Mouse (Mus musculus) intestine, embryonic 15.5 days (tissue): ENCODE measurements around the gene Gm6890. TPM values are rescaled to one million over a fixed set of nuclear protein-coding genes. Genes with fewer than 3 reads are reported as not detected.
"Not testable (repeated sequence)": the region's sequence is repeated elsewhere in the genome, so short reads cannot be mapped to it uniquely, and the experiment has no call there.

Experiments used
- ATAC-seq: fragments of 200-750 bp; cut with Nextera tagmentation; 2 replicates; pipeline ENCODE4 v1.8.0; 2017; ENCODE audit warnings: moderate TSS enrichment, moderate library complexity
- H3K27ac ChIP-seq: fragments of 300-500 bp; sonication (generic); 2 replicates; pipeline ENCODE4 v1.5.1; 2015; ENCODE audit warnings: mild to moderate bottlenecking, inconsistent platforms
- H3K27me3 ChIP-seq: fragments of 300-500 bp; sonication (generic); replicated peaks from 2 replicates; pipeline ENCODE4 v1.6.1; 2015; ENCODE audit warnings: inconsistent platforms
- H3K36me3 ChIP-seq: fragments of 300-500 bp; sonication (generic); 2 replicates; pipeline ENCODE4 v1.6.1; 2015; ENCODE audit warnings: inconsistent platforms
- H3K4me1 ChIP-seq: fragments of 300-500 bp; sonication (generic); replicated peaks from 2 replicates; pipeline ENCODE4 v1.6.1; 2015; ENCODE audit warnings: inconsistent platforms
- H3K4me2 ChIP-seq: fragments of 300-500 bp; sonication (generic); replicated peaks from 2 replicates; pipeline ENCODE4 v1.6.1; 2015; ENCODE audit warnings: mild to moderate bottlenecking, inconsistent platforms
- H3K4me3 ChIP-seq: fragments of 300-500 bp; sonication (generic); replicated peaks from 2 replicates; pipeline ENCODE4 v1.5.1; 2015; ENCODE audit warnings: inconsistent platforms
- H3K9ac ChIP-seq: fragments of 300-500 bp; sonication (generic); 2 replicates; pipeline ENCODE4 v1.6.1; 2015; ENCODE audit warnings: inconsistent platforms
- H3K9me3 ChIP-seq: fragments of 300-500 bp; sonication (generic); 2 replicates; pipeline ENCODE4 v1.6.1; 2016; ENCODE audit warnings: inconsistent platforms
- WGBS: fragments of 180-500 bp; shearing (Covaris S2); methylation state at CpG from one replicate; pipeline ENCODE4 v1.1.7; 2015; 5-methylcytosine and 5-hydroxymethylcytosine counted together
- polyA plus RNA-seq: library from polyadenylated mRNA; unstranded; fragments of >200 nt; fragmentation: Nextera tagmentation; extraction: Ambion mirVana; gene quantifications from 2 replicates; pipeline ENCODE4 v1.2.1, GENCODE M21; 2015

Gm6890 gene
- not detected in 2 replicates for polyA plus RNA-seq

DNA sequence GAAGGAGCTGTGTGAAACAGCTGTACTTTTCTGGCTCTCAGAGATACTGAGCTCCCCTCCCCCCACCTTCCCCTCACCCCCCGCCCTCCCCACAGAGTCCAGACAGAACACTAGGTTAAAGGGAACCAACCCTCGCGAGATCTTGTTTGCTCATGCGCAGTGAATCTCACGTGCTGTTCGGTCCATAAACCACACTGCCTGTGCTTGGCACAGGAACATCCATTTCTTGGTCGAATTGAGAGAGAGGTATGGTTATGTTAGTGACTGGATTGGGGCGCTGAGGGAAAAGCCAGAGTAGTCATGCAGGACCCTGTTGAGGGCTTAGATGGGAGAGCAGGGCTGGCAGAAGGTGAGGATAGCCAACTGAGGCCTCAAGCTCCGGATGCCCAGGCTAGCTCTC is at the start of gene Gm6890:
TSS of gene Gm6890 (plus strand) at position 301 of the 400 bp plus-strand sequence.
- H3K4me2 ChIP-seq, H3K4me1 ChIP-seq, H3K27ac ChIP-seq, H3K9ac ChIP-seq, H3K27me3 ChIP-seq, H3K4me3 ChIP-seq, ATAC-seq, H3K9me3 ChIP-seq, H3K36me3 ChIP-seq: not testable (repeated sequence)
- WGBS = 82% methylated on average over 8 of the region's 9 CpGs

DNA sequence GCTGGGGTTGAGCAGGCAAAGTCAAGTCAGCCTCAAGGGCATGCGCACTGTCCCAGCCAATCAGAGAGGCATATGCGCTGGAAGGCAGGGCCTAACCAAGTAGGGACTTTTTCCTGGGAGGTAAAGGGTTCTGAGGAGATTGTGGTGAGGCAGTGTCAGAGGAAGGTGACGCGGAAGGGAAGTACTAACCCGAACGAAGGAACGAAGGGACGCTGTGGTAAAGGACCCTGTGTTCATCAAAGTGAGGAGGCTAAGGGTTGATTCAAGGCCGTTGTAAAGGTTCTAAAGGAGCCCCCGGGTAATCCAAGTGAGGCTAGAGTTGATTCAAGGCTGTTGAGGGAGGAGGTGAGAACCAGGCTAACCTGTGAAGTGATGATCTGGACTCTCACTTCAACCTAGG is 14.5 kb upstream of the Gm6890 start:
- H3K4me3 ChIP-seq, H3K9me3 ChIP-seq, H3K27ac ChIP-seq, ATAC-seq, H3K4me2 ChIP-seq, H3K27me3 ChIP-seq, H3K4me1 ChIP-seq, H3K9ac ChIP-seq, H3K36me3 ChIP-seq: not testable (repeated sequence)
- WGBS = 87% methylated on average over 10 of the region's 10 CpGs

DNA sequence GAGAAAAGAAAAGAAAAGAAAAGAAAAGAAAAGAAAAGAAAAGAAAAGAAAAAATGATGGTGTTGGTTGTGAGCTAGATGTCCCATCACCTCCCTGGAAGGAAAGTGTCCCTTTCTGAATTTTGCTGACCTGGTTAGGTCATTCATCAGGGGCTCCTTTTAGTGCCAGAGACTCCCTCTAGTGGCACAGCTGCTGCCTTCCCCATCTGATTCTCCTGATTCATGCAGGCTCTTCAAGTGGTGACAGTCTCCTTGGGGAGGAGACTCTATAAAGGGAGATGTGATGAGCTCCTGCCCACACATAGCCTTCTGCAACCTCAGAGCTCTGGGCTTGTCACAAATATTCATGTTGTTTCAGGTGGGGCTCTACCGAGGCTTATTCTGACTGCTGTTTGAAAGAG is 30.0 kb downstream of the Gm6890 start:
- not testable (repeated sequence) for ATAC-seq, H3K4me1 ChIP-seq, H3K4me2 ChIP-seq, H3K4me3 ChIP-seq, H3K27ac ChIP-seq, H3K9ac ChIP-seq, H3K9me3 ChIP-seq, H3K27me3 ChIP-seq, H3K36me3 ChIP-seq
- no CpG with 5 or more reads among the region's 1 CpGs for WGBS

Other genes with a start within 250 kb of the Gm6890 start
- gene Olfr1326-ps1, start 166.0 kb upstream of the Gm6890 start, polyA plus RNA-seq = not detected in 2 replicates
- gene Olfr1325, start 148.2 kb upstream of the Gm6890 start, polyA plus RNA-seq = not detected in 2 replicates
- gene Gm5640, start 95.3 kb upstream of the Gm6890 start, polyA plus RNA-seq = not detected in 2 replicates
- gene Gm5936, start 96.3 kb downstream of the Gm6890 start, polyA plus RNA-seq = not detected in 2 replicates